Mouse (Mus musculus) brain, adult 2 months (tissue): Measurements from ENCODE around the gene Abhd17b.
A peak's percentile ranks its signal among the peaks of the same experiment; 100 is the strongest.
"Not testable (repeated sequence)": the region's sequence is repeated elsewhere in the genome, so short reads cannot be mapped to it uniquely, and the experiment has no call there.

Experiments used
- DNase-seq: peaks from one replicate; pipeline ENCODE4 v3.0.0; 2011; ENCODE audit warnings: low read depth, low spot score

Abhd17b gene

DNA sequence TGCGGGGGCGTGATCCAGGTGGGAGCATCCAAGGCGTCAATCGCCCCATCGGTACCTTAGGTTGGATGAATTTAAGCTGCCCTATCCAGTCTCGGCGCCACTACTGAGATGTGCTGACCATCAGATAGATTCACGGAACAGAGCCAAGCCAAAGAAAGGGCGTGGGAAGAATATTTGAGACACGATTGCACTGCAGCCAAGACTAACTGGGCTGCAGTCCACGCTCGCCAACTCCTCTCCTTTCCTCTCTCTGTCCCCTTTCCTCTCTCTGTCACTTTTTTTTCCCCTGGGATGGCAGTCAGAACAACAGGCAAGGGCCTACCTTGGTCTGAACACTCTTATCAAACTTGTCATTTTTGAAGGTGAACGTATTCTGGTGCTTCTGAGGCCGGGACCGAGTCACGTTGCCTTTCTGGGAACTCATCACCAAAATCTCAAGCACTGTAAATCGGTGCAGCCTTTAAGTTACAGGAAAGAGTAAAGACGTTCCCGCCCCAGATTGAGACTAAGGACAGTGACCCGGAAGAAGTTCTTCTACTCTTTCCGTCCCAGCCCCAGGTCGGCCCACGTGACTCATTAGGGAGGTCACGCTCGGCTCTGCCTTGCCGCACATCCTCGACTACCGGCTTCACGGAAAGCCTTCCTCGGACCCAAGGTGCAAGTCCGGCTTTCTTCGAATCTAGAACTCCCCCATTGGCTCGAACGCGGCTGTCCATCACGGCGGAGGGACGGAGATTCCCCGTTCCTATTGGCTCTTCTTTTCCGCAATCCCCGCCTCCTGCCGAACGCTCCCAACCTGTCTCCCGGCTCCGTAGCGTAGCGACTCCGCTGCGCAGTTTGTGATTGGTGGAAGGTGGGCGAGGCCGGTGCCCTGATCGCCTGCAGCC is 457 bp upstream of the Abhd17b start, which contains the start of gene 1110059E24Rik:
TSS of gene 1110059E24Rik (minus strand) at position 692 of the 887 bp plus-strand sequence.
- DNase-seq: peak; percentile 99

DNA sequence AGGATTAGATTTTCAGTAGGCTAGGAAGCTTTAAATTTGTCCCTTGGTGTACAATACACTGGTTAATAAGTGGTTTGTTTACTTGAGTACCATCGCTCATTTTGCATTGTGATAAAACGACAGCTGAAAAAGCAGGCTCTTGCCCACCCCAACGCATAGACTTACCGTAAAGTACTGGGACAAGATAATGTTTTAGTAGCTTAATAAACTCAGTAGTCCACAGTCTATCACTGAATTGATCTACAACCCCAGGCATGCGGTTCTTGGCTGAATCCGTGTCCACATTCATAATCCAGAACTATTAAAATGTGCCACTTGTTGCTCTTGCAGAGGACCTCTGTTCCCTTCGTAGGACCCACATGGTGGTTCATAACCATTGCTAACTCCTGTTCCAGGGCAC is 1.8 kb downstream of the Abhd17b start:
- no peak for DNase-seq

DNA sequence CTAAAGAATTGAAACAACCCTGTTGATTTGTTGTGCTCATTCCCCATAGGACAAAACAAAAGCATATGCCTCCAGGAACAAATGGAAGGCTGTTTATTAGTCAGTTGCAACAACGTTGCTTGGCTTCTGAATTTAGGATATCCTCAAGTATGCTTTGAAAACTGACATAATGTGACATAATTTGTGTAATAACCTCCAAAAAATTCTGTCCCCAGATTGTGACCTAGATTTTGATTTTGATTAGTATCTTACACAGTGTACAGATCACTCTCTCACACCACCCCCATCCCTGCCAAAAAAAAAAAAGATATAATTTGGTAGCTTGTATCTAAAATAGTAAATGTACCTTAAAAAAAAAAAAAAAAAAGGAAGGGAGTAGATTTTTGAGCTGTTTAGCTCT is 7.7 kb downstream of the Abhd17b start:
- DNase-seq: peak; percentile 61

DNA sequence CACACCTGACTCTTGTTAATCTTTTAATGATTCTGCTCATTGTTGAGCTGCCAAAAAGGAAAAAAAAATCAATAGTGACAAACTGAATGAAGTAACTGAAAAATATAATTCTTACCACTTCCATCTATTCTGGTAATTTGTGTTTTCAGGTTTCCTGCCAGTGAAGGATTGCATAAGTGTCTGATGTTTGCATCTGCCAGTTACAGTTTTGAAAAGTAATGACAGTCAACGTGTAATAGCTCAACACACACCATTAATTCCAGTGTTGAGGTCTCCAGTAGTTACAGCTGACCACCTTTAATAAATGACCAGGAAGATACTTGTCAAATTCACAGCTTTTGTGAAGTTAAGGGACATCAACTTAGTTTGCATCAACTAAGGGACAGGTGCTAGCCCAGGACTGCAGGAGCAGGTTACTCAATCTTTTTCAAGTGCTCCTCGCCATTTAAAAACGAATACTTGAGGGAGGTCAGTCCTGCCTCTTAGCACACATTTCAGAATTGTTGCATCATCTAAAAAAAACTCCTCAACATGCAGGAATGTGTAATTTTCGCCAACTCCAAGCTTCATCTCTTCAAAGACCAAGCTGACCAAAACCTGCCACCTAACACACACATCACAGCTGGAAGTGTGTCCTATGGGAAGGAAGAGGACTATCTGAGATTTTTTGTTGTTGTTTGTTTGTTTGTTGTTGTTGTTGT is 10.9 kb downstream of the Abhd17b start:
- no peak for DNase-seq

DNA sequence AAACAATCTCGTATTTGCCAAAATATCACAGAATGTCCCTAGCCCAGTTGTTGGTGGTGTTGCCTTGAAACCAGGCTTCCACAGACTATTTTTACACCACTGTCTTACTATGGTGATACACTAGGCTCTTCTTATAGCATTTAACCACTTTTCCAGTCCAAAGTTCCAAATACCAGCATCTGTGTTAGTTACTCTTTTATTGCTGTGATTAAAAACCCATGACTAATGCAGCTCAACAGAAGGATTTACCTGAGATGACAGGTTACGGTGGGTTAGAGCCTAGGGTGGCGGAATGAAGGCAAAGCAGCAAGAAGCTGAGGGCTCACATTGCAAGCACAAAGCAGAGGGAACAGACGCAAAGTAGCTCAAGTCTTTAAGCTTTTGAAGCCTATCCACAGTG is 16.7 kb downstream of the Abhd17b start:
- no peak for DNase-seq

DNA sequence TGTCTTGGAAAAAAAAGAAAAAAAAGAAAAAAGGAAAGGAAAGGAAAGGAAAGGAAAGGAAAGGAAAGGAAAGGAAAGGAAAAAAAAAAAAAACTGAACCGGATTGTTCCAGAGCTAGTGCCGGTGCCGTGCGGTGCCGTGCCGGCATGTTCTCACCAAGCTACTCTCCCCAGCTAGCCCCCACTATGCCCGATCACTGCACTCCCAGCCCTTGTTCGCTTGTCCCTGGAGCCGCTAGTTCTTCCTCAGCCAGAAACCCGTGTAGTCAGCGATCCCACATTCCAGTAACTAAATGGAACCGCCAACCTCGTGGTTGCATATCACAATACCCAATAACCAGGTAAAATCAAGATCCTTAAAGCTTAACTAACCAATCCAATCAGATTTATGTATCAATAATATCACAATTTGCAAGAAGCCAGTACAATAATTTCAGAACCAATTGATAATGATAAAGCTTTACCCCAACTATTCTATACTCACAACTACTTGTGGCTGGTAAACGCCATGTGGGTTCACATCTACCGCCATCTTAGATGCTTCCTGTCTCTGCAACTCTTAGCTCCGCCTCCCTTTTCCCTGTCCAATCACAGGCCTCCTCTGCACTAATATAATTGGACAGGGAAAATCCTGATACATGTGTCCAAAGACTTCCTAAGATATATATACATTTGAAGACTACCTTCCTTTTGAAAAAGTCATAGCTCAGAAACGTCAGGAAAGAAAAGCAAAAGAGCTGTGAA is 21.5 kb downstream of the Abhd17b start:
- DNase-seq: no peak

DNA sequence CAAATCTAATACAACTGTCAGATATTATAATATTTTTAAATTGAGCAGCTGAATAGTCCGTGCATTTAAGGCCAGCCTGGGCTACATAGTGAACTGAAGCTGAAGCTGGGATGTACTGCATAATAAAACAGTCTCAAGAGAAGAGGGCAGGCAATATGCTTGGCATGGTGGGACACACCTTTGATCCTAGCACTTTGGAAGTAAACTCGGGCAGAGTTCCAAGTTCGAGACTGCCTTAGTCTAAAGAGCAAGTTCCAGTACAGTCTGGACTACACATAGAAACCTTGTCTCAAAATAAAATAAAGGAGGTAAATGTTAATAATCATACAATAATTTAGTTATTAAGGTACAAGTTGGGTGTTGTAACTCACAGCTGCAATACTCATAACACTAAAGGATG is 27.1 kb downstream of the Abhd17b start:
- no peak for DNase-seq

DNA sequence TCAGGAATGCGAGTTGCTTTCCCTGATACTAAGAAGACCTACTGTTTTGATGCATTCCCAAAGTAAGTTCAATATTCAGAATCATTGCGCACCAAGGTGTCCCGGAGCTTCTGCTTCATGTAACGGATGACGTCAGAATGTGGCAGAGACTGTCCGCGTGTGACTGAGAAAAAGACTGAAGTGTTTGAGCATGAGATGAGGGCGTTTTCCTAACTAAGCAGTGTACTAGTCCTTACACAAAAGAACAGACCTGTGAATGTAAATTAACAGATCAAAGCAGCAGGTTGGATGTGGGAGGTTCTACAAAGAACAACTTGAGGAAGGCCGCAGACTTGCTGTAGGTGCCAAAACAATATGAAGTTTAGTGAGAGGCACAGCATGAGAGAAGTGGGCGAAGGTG is 28.0 kb downstream of the Abhd17b start:
- DNase-seq: peak; percentile 32

DNA sequence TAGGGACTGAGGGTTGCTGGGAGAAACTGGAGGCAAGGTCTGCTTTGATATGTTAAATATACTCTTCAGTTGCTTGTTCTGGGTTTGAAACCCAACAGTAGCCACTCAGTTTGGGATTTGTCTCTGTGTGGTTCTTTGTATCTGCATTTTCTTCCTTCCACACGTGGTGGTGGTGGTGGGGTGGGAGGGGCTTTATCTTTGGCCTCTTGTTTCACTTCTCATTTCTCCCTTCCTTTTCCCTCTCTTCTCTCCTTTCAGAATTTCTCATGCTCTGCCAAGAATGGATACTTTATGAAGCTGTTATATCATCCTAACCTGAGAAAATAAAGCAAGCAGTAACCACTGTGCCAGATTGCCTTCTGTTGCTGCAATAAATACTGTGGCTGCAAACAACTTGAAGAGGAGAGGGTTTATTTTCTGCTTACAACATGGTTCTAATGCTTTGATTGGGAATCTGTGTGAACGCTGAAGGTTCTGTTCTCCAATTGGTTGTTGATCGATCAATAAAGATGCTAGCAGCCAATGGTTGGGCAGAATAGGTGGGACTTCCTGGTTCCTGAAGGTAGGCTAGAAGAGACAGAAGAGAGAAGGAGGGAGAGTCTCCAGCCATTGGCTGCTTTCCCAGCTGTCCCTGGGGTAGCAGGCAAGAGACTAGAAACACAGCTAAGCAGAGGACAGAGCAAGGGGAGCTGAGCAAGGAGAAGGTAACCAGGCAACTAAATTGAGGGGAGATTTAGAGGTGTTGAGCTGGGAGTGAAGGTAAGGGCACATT is 60.5 kb downstream of the Abhd17b start:
- DNase-seq: peak; percentile 75

DNA sequence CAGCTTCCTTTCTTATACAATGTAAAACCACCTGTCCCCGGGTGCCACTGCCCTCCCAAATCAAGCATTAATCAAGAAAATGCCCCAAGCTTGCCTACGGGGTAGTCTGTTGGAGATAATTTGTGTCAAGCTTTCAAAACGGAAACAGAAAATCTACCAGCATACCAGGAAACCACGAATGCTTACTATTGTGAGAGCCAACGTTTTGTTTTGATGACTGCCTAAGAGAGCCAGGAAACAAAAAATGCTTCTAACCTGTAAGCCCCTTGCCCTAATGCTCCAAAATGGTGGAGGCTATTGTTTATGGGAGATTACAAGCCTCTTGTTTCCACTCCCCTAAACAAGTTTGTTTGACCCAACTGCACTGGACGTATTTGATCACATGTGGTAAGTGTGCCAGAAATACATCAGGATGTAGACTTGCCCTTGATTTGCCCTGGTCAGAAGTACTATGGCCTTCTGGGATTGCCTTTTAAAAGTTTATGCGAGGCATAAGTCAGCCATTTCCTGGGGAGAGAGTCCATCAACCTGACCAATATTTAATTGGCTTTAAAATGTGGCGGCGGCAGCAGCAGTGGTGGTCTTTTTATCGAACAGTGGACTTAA is 61.4 kb downstream of the Abhd17b start:
- no peak for DNase-seq

DNA sequence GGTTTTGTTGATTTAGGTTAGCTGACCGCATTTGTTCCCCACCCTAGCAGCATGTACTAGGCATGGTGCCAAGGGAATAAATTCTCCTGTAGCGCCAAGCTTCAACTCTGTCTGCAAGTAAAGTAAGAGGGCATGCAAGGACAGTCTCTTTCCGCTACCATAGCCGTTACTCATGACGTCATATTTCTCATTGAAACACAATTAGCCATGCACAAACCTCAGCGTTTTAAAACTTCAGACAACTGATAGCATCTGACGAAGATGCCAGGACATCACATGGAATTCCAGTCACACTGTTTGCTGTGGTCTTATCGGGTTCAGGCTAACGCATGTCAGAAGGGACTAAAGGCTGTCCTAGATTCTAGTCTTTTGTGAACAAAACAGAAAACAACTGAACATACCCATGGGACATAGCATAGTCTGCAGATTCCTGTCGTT is 62.0 kb downstream of the Abhd17b start:
- no peak for DNase-seq

DNA sequence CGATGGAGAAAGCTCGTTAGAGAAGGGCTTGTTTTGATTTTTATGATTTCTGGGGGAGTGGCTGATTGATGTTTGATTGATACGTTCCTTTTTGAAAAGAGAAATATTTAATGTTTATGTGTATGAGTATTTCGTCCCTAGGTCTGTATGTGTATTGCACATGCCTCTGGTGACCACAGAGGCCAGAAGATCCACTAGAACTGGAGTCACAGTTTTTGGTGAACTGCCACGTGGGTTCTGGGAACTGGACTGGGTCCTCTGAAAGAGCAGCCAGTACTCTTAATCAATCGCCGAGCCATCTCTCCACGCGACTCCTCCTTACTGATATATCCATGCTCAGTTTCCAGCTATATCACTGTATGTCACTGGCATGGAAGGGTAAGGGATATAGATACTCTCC is 62.5 kb downstream of the Abhd17b start:
- DNase-seq: no peak

DNA sequence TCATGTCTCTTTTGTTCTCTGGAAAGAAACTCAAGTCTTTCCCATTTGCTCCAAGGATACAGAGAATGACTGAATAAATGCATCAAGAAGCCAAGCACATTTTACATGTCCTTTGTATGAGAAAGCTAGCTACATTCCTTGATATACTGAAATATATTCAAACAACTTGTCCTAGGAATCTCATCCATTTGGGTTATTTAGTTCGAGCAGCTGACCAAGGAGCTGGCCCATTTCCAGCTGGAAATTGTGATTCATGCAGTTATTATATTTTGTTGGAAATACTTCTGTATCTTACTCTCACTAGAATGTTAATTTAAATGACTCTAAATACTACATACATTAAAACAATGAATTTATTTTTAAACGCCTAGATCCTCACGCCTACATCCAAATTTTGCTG is 63.5 kb downstream of the Abhd17b start:
- peak; percentile 40 for DNase-seq

DNA sequence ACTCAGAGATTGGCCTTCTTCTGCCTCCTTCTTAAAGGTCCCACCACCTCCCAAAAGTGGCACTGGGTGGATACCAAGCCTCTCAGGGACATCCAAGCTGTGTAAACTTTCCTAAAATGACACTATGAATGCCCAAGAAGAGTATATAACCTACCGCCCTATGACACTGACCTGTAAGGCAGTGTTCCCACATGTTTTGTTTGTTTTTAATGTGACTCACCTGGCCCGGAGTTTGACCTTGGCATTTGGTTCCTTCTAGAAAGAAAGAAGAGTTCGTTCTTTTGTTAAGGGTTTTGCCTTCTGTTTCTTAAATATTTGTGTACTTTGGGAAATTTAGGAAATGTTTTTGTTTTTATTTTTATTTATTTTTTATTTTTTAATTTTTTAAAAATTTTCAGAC is 66.2 kb downstream of the Abhd17b start:
- no peak for DNase-seq

DNA sequence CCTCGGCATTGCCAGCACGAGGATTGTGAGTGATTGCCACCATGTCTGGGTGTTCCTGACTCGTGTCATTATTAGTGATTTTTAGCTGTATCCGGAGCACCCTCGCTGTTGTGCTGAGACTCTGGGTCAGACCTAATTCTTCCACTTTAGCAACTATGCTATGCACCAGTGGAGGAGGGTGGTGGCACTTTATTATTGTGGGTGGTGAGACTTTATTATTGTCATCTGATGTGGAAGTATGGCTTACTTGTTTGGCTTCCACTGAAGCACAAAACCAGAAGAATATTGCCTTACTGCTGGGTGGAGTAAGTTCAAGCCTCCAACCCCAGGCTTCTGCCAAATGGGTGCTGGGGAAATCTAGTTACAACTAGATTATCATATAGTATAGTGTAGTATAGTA is 68.0 kb downstream of the Abhd17b start:
- no peak for DNase-seq

DNA sequence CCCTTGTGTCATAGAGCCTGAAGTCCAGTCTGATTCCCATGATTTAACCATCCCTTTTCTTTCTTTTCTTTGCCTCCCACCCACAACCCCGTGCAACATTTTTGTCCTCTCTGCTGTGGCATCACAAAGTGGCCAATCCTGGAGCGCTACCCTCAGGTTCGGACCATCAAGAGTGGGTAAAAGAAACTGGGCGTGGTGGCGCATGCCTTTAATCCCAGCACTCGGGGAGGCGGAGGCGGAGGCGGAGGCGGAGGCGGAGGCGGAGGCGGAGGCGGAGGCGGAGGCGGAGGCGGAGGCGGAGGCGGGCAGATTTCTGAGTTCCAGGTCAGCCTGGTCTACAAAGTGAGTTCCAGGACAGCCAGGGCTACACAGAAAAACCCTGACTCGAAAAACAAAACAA is 70.3 kb downstream of the Abhd17b start:
- DNase-seq: not testable (repeated sequence)

DNA sequence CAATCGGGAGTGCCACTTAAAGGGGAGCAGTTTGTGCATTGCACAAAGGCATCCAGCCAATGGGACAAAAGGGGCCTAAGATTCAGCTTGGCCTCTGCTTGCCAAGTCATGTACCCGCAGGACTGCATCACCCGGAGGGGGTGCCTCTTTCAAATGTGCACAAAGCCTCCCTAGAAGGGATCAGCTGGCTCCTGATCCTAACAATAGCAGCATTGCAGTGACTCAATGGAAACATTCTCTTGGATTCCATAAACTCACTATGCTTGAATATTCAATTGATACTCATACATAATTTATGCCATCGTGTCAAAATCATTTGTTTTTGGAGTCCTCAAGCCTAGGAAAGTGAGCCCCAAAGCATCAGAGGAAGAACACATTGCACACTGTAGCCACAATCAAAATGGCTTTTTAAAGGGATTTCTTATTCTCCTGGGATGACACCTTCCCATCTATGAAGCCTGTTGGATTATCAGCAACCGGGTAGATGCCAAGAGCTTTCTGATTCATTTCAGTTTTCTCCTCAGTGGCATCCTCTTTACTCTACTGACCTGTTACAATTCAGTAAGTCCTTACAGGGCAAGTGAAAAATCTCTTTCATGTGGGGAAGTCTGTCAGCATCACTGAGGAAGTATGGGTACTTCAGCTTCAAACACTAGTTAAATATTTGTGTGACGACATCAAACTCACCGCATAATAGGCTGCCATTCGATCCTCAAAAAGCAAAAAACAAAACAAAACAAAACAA is 71.1 kb downstream of the Abhd17b start:
- peak; percentile 96 for DNase-seq

DNA sequence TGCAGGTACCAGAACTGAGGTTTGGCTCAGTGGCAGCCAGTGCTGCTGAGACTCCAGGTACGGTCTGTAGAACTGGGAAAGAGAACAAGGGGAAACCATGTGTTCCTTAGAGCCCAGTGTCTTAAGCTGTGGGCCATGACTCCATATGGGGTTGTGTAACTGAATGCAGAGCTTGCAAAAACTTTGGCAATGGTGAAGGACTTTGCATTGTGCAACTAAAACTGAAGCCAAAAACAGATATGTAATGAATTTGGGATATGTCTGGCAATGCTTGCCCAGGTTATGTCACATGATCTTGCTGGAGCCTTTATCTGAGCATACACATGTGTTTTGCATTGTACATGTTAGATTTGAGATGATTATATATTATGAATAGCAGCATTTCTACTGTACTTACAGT is 72.2 kb downstream of the Abhd17b start:
- no peak for DNase-seq

DNA sequence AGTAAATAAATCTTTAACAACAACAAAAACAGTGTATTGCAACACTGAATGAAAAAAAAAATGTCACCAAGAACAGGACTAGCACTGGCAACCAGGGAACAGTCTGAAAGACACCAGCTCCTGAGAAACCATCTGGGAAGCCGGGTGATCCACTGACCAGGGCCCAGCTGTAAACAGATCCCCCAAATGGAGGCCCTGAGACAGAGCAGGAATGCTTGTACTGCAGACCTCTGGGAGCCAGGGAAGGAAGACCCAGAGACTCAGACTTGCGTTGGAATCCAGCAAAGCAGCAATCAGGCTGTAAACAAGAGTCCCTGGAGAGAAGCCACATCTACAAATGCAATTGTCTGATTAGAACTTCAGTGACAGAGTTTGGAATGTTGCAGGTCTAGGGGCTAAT is 74.1 kb downstream of the Abhd17b start:
- DNase-seq: no peak

DNA sequence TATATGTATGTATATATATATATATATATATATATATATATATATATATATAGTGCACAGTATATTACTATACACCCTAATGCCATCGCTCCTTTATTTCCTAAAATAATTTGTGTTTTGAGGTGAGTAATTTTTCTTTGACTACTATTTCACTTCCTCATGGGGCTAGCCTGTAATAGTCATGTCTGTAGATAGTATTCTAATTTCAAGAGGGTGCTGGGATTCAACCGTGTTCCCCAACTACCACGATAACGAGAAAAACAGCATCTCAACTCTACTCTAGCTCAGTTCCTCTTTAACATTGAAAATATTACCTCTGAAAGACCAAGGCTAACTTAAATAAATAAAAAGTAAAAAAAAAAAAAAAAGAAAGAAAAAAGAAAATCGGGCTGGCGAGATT is 75.4 kb downstream of the Abhd17b start:
- no peak for DNase-seq
